Mouse (Mus musculus): ENCODE measurements at regions not wholly inside any gene's neighbourhood (a gene's known extent, or its start where the extent isn't known, plus 50 kb on each side); places are given as distances from the start of the nearest gene placed in this dataset.

DNA sequence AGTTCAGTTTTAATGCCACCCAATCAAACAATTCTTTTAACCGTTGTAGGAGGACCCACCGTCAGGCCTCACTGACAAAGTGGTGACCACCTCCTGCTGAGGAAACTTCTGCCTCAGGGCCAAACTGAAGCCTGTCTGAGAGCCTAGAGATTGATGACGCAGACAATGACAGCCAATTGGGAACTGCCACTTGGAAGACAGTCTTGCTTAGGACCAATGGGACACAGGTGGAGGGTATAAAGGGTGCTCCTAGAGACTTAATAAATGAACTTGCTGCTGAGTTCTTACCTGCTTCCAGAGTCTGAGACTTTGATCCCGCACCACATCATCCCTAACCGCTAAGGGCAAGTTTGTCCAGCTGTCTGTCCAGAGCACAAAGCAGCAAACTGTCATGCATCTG is 80.0 kb downstream of the Tbx4 start:
- no peak for DNase-seq (ENCODE audit: low read depth, low spot score)

GRCm38 (mm10) chr11:85970287-85970686 is 84.1 kb downstream of the Tbx4 start:
- no peak for DNase-seq (ENCODE audit: low read depth, low spot score)

DNA sequence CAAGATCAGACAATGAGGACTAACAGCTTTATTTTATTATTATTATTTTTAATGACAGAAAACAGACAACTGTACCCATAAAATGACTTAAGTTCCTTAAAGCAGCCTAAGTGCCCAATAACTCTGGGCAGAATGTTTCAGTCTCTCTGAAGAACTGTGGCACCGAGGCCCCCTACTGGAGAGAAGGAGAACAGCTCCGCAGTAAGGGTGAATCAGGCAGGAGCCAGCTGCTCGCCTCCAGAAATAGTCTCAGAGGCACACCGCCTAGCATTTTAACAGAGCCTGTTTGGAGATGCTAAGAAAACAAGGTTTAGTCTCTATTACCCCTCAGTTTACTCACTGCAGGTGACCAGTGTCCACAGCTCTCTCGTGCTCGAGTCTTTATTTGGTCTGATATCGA is 86.2 kb downstream of the Tbx4 start:
- DNase-seq (ENCODE audit: low read depth, low spot score), result peak; percentile 62

GRCm38 (mm10) chr11:85973736-85974135 is 87.5 kb downstream of the Tbx4 start:
- no peak for DNase-seq (ENCODE audit: low read depth, low spot score)

DNA sequence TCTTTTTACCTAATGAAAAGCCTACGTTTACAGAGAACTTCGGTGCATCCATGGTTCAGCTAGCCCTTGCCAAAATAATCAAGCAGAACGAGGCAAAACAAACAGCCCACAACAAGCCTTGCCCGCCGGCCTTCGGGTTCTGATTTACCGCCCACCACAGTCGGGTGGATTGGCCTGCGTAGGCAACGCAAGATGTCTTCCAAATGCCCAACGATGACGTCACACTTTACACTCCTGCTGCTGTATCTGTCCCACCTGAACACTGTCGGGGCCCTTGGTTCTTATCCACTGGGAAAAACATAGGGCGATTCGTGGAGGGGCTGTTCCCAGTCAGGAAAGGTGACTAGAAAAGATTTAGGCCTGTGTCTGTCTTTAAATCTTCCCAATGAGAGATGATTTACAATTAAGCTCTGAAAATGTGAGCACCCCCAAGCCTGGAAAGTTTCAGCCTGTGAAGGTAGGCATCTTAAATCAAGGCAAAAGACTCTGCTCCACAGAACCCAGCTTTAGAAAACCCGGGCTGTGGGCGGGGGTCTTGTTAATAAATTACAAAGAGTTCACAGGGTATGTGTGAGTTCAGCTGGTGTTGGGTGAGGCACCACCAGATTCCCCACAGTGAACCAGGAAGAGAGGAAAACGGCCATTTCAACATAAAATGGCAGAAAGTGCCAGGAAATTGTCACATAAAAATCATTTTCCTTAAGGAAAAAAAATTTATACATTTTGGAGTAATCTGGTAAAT is 90.6 kb downstream of the Tbx4 start:
- DNase-seq (ENCODE audit: low read depth, low spot score), result no peak

- DNase-seq (ENCODE audit: low read depth, low spot score), result no peak
Measured at GRCm38 (mm10) chr11:85980388-85980787, 94.2 kb downstream of the Tbx4 start.

DNA sequence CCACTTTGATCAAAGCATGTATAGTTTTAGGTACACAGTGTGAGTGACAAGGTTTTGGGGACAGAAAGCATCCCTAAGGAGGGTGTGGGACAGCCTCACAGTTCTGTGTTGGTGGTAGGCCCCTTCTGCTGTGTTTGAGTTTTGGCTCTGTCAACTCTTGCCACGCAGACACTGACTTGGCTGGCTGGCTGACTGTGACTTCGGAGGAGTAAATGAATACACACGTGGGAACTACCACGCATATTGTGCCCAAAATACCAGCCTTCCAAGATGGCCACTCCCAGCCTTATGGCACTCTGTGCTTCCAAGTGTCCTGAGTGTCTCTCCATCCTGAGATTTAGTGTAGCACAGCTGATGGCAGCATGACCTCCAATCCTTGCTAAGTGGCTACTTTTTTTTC is 95.3 kb downstream of the Tbx4 start:
- no peak for DNase-seq (ENCODE audit: low read depth, low spot score)

DNA sequence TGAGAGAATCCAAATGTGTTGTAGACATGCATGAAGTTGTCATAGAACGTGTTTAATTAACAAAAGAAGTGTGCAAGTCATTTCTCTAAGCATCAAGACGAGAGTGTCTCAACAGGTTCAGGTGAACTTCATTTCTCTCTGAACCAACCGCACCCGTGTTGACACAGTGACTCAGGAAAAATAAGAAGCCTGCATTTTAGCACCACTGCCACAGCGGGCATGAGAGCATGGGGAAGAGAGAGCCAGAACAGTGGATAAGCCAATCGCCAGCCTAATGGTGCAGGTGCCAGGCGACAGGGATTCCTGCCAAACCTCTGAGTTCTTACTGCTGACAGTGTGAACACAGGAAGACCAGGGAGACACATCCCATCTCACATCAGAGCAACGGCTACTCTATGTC is 100.1 kb downstream of the Tbx4 start:
- no peak for DNase-seq (ENCODE audit: low read depth, low spot score)

DNA sequence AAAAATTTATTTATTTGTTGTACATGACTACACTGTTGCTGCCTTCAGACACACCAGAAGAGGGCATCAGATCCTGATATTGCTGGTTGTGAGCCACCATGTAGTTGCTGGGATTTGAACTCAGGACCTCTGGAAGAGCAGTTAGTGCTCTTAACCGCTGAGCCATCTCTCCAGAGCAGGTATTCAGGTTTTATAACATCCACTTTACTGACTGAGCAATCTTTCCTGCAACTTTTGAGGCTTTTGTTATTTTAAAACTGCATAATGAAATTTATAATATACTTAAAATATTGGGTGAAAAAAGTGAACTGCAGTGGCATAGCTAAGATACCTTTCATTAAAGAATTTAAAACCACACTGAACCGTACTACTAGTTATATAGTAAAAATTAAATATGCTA is 101.0 kb downstream of the Tbx4 start:
- no peak for DNase-seq (ENCODE audit: low read depth, low spot score)

DNA sequence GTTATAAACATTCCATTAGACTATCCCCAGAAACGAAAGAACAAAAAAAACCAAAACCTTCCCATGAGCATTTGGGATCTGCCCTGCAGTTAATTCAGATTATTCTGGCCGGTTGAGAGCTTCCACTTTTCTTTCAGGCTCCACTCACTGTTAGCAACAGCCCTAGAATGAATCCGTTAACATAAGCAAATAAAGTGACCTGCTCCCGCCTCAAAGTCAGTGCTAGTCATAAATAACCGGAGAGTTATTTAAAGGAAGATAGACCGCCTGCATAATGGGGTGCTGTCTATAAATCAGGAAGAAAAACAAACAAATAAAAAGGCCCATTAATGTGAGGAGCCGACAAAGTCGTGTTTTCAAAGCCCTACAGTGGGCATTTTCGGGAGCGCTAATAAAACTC is 103.3 kb downstream of the Tbx4 start:
- DNase-seq (ENCODE audit: low read depth, low spot score), result no peak

DNA sequence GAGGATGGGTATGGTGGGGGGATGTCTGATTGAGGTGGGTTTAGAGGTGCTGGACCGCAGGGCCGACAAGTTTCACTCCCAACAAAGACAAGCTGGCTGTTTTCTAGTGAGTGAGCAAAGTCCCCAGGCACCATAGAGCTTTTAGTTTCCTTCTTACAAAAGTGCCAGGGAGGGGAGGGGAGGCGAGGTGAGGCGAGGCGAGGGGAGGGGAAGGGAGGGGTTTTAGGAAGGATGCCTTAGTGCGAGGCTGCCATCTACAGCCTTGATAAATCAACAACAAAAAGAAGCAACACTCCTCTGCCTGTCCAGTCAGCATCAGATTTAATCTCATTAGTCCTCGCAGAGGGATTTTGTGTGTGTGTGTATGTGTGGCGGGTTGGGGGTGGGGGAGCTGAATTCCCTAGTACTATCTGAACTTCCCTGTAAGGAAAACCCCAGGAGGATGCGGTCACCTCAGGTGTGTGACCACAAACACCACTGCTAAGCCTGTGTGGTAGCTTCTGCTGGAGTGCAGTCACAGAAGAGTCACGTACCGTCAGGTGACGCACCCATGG is 103.8 kb downstream of the Tbx4 start:
- peak; percentile 59 for DNase-seq (ENCODE audit: low read depth, low spot score)

DNA sequence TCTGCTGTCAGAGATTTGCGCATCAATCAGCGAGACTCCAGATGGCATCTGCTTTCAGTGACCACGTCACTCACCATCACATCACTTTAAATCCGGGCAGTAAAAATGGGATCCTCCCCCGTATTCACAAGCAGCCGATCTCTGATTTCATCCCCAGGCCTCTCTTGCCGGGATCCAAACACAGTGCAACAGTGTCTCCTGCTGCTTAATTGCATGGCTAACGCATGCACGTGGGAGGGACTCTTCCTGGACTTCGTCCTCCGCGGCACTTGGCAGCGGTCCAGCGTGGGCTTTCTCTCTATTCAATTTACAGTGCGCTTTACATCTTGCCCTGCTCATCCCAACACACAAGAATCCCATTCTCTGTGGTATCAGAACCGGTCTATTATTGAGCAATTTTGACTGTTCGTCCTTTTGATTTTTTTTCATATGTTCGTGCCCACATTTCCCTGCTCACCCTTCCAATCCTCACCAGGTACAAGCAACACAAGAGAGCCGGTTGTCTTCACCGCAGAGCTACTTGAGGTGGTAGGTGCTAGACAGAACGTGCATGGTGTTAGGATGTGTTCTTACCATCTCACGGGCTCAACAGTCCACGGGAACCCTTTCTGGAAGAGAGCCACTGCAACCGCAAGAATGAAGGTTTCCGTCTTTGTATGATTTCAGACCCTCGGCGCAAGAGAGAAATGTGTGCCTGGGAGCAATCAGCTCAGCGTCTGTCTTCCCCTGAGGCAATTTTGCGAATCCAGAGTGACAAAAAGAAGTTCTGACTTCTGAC is 109.3 kb downstream of the Tbx4 start:
- no peak for DNase-seq (ENCODE audit: low read depth, low spot score)

DNA sequence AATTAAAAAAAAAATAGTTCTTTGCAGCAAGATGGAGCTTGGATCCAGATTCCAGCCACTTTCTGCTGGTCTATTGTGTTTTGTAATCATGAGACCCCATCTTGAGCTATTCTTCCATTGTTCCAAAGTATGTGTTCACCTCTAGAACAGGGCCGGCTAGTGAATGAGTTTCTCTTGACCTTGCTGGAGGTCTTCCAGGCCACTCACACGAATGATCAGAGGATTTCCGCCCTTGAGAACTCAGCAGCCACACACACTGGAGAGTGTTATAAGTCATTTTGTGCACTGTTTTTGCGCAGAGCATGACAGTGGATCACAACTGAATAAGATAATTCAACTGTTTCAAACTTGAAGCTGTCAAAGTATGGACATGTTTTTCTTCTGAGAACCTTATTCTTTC is 110.5 kb downstream of the Tbx4 start:
- DNase-seq (ENCODE audit: low read depth, low spot score), result no peak

DNA sequence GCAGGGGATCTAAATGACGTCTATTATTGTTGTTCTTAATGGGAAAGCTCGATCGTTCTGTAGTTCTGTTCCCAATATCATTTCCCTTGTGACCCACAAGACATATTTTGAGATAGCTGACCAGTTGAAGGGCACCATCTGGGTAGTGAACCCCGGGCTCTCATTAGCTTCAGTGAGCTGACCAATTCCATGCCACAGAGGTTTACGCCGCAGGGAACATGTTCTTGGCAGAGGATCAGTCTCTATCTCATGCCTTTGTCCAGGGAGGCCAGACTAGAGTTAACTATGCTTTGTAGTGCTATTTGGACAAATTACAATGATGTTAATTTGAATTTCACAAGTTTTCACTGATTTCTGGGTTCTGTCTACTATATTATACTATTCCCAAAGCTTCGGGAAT is 117.1 kb downstream of the Tbx4 start:
- DNase-seq (ENCODE audit: low read depth, low spot score), result no peak

DNA sequence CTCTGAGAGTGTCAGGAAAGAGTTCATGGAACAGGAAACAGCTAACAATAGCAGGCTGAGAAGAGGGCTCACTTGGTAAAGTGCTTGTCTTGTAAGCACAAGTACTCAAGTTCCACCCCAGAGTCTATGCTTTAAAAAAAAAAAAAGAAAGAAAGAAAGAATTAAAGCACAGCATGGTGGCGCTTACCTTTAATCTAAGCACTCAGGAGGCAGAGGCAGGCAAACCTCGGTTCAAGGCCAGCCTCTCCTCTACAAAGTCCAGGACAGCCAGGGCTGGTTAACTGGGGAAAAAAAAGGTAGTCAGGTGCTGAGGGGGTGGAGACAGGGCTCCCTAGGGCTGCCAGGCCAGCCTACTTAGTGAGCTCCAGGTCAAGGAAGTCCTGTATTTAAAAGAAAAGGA is 119.1 kb downstream of the Tbx4 start:
- DNase-seq (ENCODE audit: low read depth, low spot score), result no peak

DNA sequence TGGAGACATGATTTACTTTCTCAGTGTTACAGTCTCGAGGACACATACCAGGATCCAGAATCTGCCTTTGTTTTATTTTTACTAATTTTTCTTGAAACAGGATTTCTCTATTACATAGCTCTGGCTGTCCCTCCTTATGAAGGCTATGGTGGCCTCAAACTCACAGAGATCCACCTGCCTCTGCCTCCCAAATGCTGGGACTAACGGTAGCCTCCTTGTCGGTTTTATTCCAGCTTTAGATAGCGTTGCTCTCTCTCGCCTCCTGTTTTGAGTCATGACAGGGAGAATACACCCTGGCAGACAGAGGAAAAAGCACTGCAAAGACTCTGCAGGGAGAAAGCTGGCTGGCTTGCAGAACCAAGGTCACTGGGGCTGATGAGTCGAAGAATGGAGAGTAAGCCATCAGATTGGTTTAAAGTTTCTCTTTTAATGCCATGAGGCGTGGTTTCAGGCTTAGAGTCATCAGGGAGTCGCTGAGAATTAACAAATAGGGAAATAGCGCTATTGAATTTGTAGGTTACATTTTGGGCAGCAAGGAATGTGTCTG is 119.8 kb downstream of the Tbx4 start:
- no peak for DNase-seq (ENCODE audit: low read depth, low spot score)

- no peak for DNase-seq (ENCODE audit: low read depth, low spot score)
Measured at GRCm38 (mm10) chr11:86006859-86007258, 120.6 kb downstream of the Tbx4 start.
